Mouse (Mus musculus) forebrain, postnatal 0 days (tissue): ENCODE measurements at regions not wholly inside any gene's neighbourhood (a gene's known extent, or its start where the extent isn't known, plus 50 kb on each side); places are given as distances from the start of the nearest gene placed in this dataset.

Experiments used
- ATAC-seq: fragments of 200-750 bp; cut with Nextera tagmentation; 2 replicates; pipeline ENCODE4 v1.8.0; 2017; ENCODE audit warnings: mild to moderate bottlenecking, moderate library complexity
- DNase-seq: peaks from one replicate; pipeline ENCODE4 v3.0.0-alpha.2; 2015
- H3K27ac ChIP-seq: fragments of 300-500 bp; sonication (generic); 2 replicates; pipeline ENCODE4 v1.5.1; 2014; ENCODE audit warnings: low read depth, mild to moderate bottlenecking, antibody characterized with exemption, low read length, moderate library complexity, mixed read lengths
- H3K27me3 ChIP-seq: fragments of 300-500 bp; sonication (generic); 2 replicates; pipeline ENCODE4 v1.6.1; 2014; ENCODE audit warnings: mild to moderate bottlenecking, low read length, mixed read lengths; ENCODE audit not compliant: insufficient read depth
- H3K36me3 ChIP-seq: fragments of 300-500 bp; sonication (generic); 2 replicates; pipeline ENCODE4 v1.6.1; 2014; ENCODE audit warnings: mild to moderate bottlenecking, moderate library complexity; ENCODE audit not compliant: insufficient read depth
- H3K4me1 ChIP-seq: fragments of 300-500 bp; sonication (generic); 2 replicates; pipeline ENCODE4 v1.6.1; 2014; ENCODE audit warnings: antibody characterized with exemption; ENCODE audit not compliant: insufficient read depth
- H3K4me2 ChIP-seq: fragments of 300-500 bp; sonication (generic); 2 replicates; pipeline ENCODE4 v1.6.1; 2014; ENCODE audit warnings: low read depth, mild to moderate bottlenecking, moderate library complexity
- H3K4me3 ChIP-seq: fragments of 300-500 bp; sonication (generic); 2 replicates; pipeline ENCODE4 v1.5.1; 2014; ENCODE audit warnings: low read depth, low read length, mixed read lengths
- H3K9ac ChIP-seq: fragments of 300-500 bp; sonication (generic); 2 replicates; pipeline ENCODE4 v1.6.1; 2014; ENCODE audit warnings: mild to moderate bottlenecking
- H3K9me3 ChIP-seq: fragments of 300-500 bp; sonication (generic); 2 replicates; pipeline ENCODE4 v1.6.1; 2016; ENCODE audit warnings: low read length
- CTCF ChIP-seq: sonication (generic); IDR thresholded peaks from 2 replicates; pipeline ENCODE4 v1.5.1; 2016; ENCODE audit warnings: antibody characterized with exemption, control low read depth, low read depth
- WGBS: fragments of 180-500 bp; shearing (Covaris S2); extraction: QIAGEN DNeasy Blood & Tissue Kit; methylation state at CpG from one replicate; pipeline ENCODE4 v1.1.7; 2014; 5-methylcytosine and 5-hydroxymethylcytosine counted together

DNA sequence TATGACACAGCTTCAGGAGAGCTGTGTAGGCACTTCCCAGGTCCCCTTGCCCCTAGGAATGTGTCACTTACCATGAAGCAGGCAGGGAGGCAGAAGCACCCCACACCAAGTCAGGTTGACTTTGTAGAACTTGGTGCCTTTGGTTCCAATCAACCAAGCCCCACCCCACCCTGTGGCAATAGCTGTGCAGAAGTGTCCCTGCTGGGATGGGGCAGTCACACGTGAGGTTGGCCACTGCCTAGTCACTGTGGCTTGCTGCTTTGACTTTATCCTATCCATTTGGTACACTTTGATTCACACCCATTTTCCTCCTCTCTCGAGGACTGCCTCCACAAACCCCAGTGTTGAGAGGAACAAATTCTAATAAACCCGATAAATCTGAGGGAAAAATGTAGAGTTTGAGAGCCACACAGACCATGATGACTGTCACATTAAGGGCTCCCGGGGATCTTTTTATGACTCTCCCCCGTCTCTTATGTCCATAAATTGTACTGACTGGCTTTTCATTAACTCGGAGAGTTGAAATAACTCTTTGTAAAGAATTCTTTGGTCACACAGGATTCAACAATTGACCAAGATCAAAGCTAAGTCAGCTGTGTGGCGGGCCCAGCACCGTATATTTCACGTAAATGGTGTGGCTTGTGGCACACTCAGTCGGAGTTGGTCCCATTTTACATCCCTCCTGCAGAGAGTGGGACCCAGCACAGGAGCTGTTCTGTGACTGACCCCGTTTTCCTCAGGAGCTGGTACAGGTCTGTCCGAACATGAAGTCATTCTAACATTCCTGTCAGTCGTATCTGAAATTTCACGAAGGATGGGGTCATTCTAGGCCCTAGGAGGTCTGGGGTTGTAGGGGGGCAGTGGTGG, 219.4 kb upstream of the Bmper start:
- 75% methylated on average over 14 of the region's 14 CpGs for WGBS
- H3K9ac ChIP-seq = no peak overlapping the region
- no peak for ATAC-seq

DNA sequence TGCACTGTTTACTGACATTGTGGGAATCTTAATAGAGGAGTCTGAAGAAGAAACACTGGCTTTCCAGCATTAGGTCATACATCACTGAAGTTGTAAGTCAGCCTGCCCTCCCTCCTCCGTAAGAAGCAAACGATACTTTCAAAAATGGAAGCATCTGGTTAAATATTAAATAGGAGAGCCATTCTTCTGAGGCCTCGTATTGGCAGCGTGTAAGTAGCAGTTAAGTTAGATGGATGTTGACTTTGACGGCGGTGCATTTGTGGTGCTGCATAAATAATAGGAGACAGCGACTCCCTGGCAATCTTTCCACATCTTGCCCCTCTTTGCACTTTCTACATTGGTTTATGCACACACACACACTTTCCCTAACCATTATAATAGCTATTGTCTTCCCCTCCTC, 217.9 kb upstream of the Bmper start:
- H3K27me3 ChIP-seq = no peaks in the 10 kb centered on the region; the same call in none of the 2 replicates
- ATAC-seq (no peak), DNase-seq (no peak)
- H3K9me3 ChIP-seq = no peaks in the 10 kb centered on the region
- TF ChIP-seq CTCF = no peak
- no peaks in the 10 kb centered on the region for H3K4me1 ChIP-seq
- H3K4me2 ChIP-seq = no peak overlapping the region
- no peaks in the 10 kb centered on the region for H3K36me3 ChIP-seq
- no peak overlapping the region for H3K4me3 ChIP-seq
- 50% methylated on average over 7 of the region's 7 CpGs for WGBS
- no peak overlapping the region for H3K9ac ChIP-seq
- no peak overlapping the region for H3K27ac ChIP-seq

More for the DNA sequence above, 219.4 kb upstream of the Bmper start:
- DNase-seq = no peak
- Histone ChIP-seq H3K36me3 (no peaks in the 10 kb centered on the region), H3K4me3 (no peak overlapping the region), H3K4me2 (no peak overlapping the region), H3K4me1 (no peaks in the 10 kb centered on the region), H3K27me3 (no peaks in the 10 kb centered on the region; the same call in none of the 2 replicates), H3K9me3 (no peaks in the 10 kb centered on the region), H3K27ac (no peak overlapping the region)
- no peak for TF ChIP-seq CTCF

DNA sequence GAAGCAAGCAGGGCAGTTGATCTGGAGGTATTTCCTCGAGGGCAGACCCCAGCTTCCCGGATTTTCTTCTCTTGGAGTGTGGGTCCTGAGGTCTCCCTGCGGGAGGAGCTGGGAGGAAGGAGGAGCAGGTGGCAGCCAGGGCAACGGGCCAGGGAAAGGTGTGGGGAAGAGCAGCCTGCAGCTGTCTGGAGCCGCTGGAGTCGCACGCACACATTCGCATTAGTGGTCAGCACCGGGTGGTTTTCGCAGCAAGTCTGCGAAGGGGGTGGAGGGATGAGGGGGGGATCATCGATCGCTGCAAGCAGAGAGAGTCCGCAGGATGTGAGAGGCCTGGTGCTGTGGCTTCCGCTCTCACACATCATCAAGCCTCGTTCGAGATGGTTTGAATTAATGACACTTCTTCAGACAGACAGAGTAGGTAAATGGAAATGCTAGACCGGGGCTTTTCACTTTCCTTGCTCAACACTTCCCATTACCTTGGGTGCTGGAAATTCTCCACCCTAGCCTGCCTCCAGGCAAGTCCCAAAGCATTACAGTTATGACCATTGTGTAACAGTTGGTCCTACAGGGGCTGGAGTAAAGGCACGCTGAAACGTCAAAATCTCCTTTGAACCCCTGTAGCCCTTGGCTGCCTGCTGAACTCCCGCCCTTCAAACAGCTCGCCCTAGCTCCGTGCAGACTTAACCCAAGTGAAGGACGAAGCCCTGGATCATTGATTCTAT, 213.3 kb upstream of the Bmper start:
- Histone ChIP-seq H3K9me3 (no peaks in the 10 kb centered on the region), H3K36me3 (no peaks in the 10 kb centered on the region), H3K9ac (no peak overlapping the region), H3K4me2 (peak overlapping the region; percentile 27), H3K27me3 (no peaks in the 10 kb centered on the region; the same call in none of the 2 replicates), H3K4me1 (0 out of 2 replicates have a peak, but pooled peaks cover 3% of the 10 kb centered on the region), H3K4me3 (no peak overlapping the region), H3K27ac (no peak overlapping the region)
- no peak for TF ChIP-seq CTCF
- DNase-seq (no peak), ATAC-seq (no peak)
- 14% methylated on average over 24 of the region's 24 CpGs for whole genome bisulfite sequencing

DNA sequence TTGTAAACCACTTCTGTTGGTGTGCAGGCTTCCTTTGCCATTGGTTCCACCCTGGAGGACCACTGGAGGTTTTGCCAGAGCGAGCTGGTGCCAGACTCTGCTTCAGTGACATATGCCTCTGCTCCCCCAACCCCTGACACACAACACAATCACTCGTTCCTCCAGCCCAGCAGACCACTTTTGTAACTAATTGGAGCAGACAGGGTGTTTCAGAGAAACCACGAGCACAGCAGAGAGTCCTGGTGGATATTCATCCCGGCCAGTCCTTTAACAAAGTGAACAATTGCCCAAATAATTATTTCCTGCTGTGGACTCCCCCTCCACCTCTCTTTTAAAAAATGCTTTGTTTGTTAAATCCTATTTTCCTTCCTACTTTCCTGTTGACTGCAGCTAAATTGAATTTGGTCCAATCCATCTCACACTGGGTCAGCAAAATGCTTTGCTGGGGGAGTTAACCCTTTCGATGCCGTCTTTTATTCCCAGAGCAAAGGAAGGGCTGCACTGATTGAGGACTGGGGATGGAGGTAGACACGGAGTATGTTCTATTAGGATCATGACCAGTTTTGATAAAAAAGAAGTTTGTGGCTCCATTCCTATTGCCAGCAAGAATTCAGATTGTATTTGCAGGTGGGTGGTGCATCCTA, 211.4 kb upstream of the Bmper start:
- H3K9ac ChIP-seq = no peak overlapping the region
- TF ChIP-seq CTCF = no peak
- whole genome bisulfite sequencing = 3% methylated on average over 7 of the region's 7 CpGs
- H3K4me3 ChIP-seq = no peak overlapping the region
- H3K27me3 ChIP-seq = no peaks in the 10 kb centered on the region; the same call in none of the 2 replicates
- H3K9me3 ChIP-seq = no peaks in the 10 kb centered on the region
- no peak overlapping the region for H3K27ac ChIP-seq
- no peaks in the 10 kb centered on the region for H3K36me3 ChIP-seq
- H3K4me1 ChIP-seq = 0 out of 2 replicates have a peak, but pooled peaks cover 3% of the 10 kb centered on the region
- ATAC-seq = peak; percentile 51; the same call in 1 of the 2 replicates
- no peak for DNase-seq
- H3K4me2 ChIP-seq = no peak overlapping the region

DNA sequence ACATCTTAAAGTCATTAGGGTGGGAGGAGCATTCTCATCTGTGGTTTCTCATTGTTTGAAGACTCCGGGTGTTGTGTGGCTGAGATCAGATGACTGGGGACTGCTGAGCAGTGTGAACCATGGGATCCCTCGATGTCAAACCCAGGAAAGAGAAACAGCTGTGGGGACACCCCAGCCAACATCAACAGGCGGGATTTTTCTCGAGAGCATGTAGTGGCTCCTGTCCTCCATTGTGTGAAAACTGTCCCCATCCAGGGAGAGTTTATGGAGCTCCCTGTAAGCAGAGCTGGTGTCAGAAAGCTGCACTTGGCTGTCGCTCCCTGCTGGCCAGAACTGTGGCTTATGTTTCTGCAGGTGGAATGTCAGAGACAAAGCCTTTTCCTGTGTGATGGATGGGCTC, 210.7 kb upstream of the Bmper start:
- TF ChIP-seq CTCF = peak; percentile 36; the same call in 1 of the 2 replicates
- H3K9me3 ChIP-seq = no peaks in the 10 kb centered on the region
- H3K27me3 ChIP-seq = no peaks in the 10 kb centered on the region; the same call in none of the 2 replicates
- H3K9ac ChIP-seq = no peak overlapping the region
- WGBS = 22% methylated on average over 5 of the region's 5 CpGs
- no peak for DNase-seq
- no peak overlapping the region for H3K27ac ChIP-seq
- H3K36me3 ChIP-seq = no peaks in the 10 kb centered on the region
- H3K4me3 ChIP-seq = no peak overlapping the region
- 0 out of 2 replicates have a peak, but pooled peaks cover 3% of the 10 kb centered on the region for H3K4me1 ChIP-seq
- no peak for ATAC-seq
- no peak overlapping the region for H3K4me2 ChIP-seq

DNA sequence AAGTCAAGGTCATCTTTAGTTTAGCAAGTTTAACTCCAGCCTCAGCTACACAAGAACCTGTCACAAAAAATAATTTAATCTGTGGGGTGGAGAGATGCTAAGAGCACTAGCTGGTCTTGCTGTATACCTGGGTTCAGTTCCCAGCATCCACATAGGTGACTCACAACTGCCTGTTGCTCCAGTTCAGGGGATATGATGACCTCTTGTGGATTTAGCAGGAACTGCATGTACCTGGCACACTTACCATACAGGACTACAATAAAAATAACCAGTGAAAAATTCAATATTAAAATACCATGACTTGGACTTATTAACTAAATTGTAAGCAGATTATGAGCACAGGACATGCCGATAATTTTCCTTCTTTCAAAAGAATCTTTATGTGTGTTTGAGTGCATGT, 206.1 kb upstream of the Bmper start:
- WGBS = 98% methylated on average over 1 of the region's 1 CpGs
- DNase-seq (no peak), ATAC-seq (no peak)
- no peak overlapping the region for H3K4me2 ChIP-seq
- H3K27ac ChIP-seq = no peak overlapping the region
- no peaks in the 10 kb centered on the region for H3K4me1 ChIP-seq
- H3K4me3 ChIP-seq = no peak overlapping the region
- peak; percentile 34; the same call in 1 of the 2 replicates for TF ChIP-seq CTCF
- H3K9ac ChIP-seq = no peak overlapping the region
- no peaks in the 10 kb centered on the region for H3K36me3 ChIP-seq
- no peaks in the 10 kb centered on the region; the same call in 1 of the 2 replicates for H3K27me3 ChIP-seq
- H3K9me3 ChIP-seq = no peaks in the 10 kb centered on the region
